ENCODE assay signal across 8 mouse cellular contexts in genomic region chr4:149049351-149050159, GRCm38 (mm10). TPM values are rescaled to one million over a fixed set of nuclear protein-coding genes. Genes with fewer than 3 reads are reported as not detected.
DNase-seq lines count a peak whose midpoint lies in the region; ATAC-seq lines count a peak whose summit lies in the region.

No protein-coding gene starts in this region.

- DNase-seq in frontal cortex, postnatal 10 days (ENCODE audit: low spot score in 2 of 2): no peak
- no peak for DNase-seq in liver, embryonic 13.5 days
- no peak for DNase-seq in layer of hippocampus, adult 8-10 months (ENCODE audit: low spot score in 2 of 2)
- no peak for DNase-seq in ovary, postnatal 36 days (ENCODE audit: low spot score)

- H3K4me1 ChIP-seq in embryonic facial prominence, embryonic 13.5 days: peaks cover 46% of the 10 kb centered on the region
- H3K4me1 ChIP-seq in hindbrain, embryonic 15.5 days (replicated peaks): peaks cover 42% of the 10 kb centered on the region
- H3K4me1 ChIP-seq in liver, embryonic 13.5 days (replicated peaks): peaks cover 38% of the 10 kb centered on the region
- peaks cover 56% of the 10 kb centered on the region for H3K4me1 ChIP-seq in neural tube, embryonic 13.5 days (replicated peaks)

- ATAC-seq in frontal cortex, adult (ENCODE audit: low TSS enrichment): peak; percentile 27; the same call in 1 of the 2 replicates
- ATAC-seq in embryonic facial prominence, embryonic 13.5 days (ENCODE audit: insufficient number of reproducible peaks, insufficient read depth, low FRiP score, low TSS enrichment, low read depth): no peak
- ATAC-seq in hindbrain, embryonic 15.5 days (ENCODE audit: low FRiP score, low read depth): 0 out of 2 replicates have a peak, but pooled peaks have one; percentile 49
- ATAC-seq in liver, embryonic 13.5 days (ENCODE audit: low read depth): no peak
- ATAC-seq in neural tube, embryonic 13.5 days (ENCODE audit: low read depth): peak; percentile 34; the same call in 1 of the 2 replicates

- peaks cover 16% of the 10 kb centered on the region for H3K27me3 ChIP-seq in embryonic facial prominence, embryonic 13.5 days
- H3K27me3 ChIP-seq in hindbrain, embryonic 15.5 days: peaks cover 4% of the 10 kb centered on the region; the same call in 1 of the 2 replicates
- H3K27me3 ChIP-seq in liver, embryonic 13.5 days: no peaks in the 10 kb centered on the region
- H3K27me3 ChIP-seq in neural tube, embryonic 13.5 days: peaks cover 13% of the 10 kb centered on the region

- H3K27ac ChIP-seq in embryonic facial prominence, embryonic 13.5 days: peak overlapping the region; percentile 63
- peak overlapping the region; percentile 37; the same call in 1 of the 2 replicates for H3K27ac ChIP-seq in hindbrain, embryonic 15.5 days (replicated peaks)
- H3K27ac ChIP-seq in liver, embryonic 13.5 days: no peak overlapping the region
- H3K27ac ChIP-seq in neural tube, embryonic 13.5 days (replicated peaks): peak overlapping the region; percentile 74

- no peaks in the 10 kb centered on the region for H3K36me3 ChIP-seq in embryonic facial prominence, embryonic 13.5 days
- H3K36me3 ChIP-seq in hindbrain, embryonic 15.5 days: no peaks in the 10 kb centered on the region
- H3K36me3 ChIP-seq in liver, embryonic 13.5 days: no peaks in the 10 kb centered on the region
- no peaks in the 10 kb centered on the region for H3K36me3 ChIP-seq in neural tube, embryonic 13.5 days

- H3K9me3 ChIP-seq in embryonic facial prominence, embryonic 13.5 days: no peaks in the 10 kb centered on the region
- no peaks in the 10 kb centered on the region for H3K9me3 ChIP-seq in hindbrain, embryonic 15.5 days
- H3K9me3 ChIP-seq in liver, embryonic 13.5 days (replicated peaks): no peaks in the 10 kb centered on the region
- no peaks in the 10 kb centered on the region for H3K9me3 ChIP-seq in neural tube, embryonic 13.5 days

- no peak overlapping the region for H3K4me3 ChIP-seq in embryonic facial prominence, embryonic 13.5 days
- H3K4me3 ChIP-seq in hindbrain, embryonic 15.5 days: no peak overlapping the region
- no peak overlapping the region for H3K4me3 ChIP-seq in liver, embryonic 13.5 days (replicated peaks)
- H3K4me3 ChIP-seq in neural tube, embryonic 13.5 days: no peak overlapping the region

- peak overlapping the region; percentile 51; the same call in 1 of the 2 replicates for H3K9ac ChIP-seq in embryonic facial prominence, embryonic 13.5 days
- H3K9ac ChIP-seq in hindbrain, embryonic 15.5 days: no peak overlapping the region
- no peak overlapping the region for H3K9ac ChIP-seq in liver, embryonic 13.5 days
- peak overlapping the region; percentile 49 for H3K9ac ChIP-seq in neural tube, embryonic 13.5 days

- H3K4me2 ChIP-seq in embryonic facial prominence, embryonic 13.5 days: peak overlapping the region; percentile 27
- peak overlapping the region; percentile 23 for H3K4me2 ChIP-seq in hindbrain, embryonic 15.5 days
- 0 out of 2 replicates have a peak overlapping the region, but pooled peaks have one; percentile 11 for H3K4me2 ChIP-seq in liver, embryonic 13.5 days
- peak overlapping the region; percentile 29 for H3K4me2 ChIP-seq in neural tube, embryonic 13.5 days

- 6% methylated on average over 16 of the region's 16 CpGs for WGBS in embryonic facial prominence, embryonic 13.5 days
- WGBS in hindbrain, embryonic 15.5 days: 9% methylated on average over 16 of the region's 16 CpGs
- WGBS in liver, embryonic 13.5 days (ENCODE audit: insufficient replicate concordance): 32% methylated on average over 16 of the region's 16 CpGs
- 2% methylated on average over 16 of the region's 16 CpGs for WGBS in neural tube, embryonic 13.5 days

RNA-seq across cellular contexts. Expression of gene Pex14, which starts 50.1 kb away (rescaled TPM):
- 50.2 and 51.2 TPM in 2 replicates for polyA plus RNA-seq in embryonic facial prominence, embryonic 13.5 days (2015; fragmentation: Nextera tagmentation; extraction: Ambion mirVana)
- polyA plus RNA-seq in hindbrain, embryonic 15.5 days (2015; fragmentation: Nextera tagmentation; extraction: Ambion mirVana): 54.4 and 61.9 TPM in 2 replicates
- polyA plus RNA-seq in liver, embryonic 13.5 days (2015; fragmentation: Nextera tagmentation; extraction: Ambion mirVana): 27.7 and 28.4 TPM in 2 replicates
- 50.5 and 52.9 TPM in 2 replicates for polyA plus RNA-seq in neural tube, embryonic 13.5 days (2015; fragmentation: Nextera tagmentation; extraction: Ambion mirVana)
- 10 to 100 TPM; 44.2 to 48.7 (median 46.2) TPM for total RNA-seq in layer of hippocampus, adult 8-10 months (2022)

RNA-seq across cellular contexts. Expression of gene Dffa, which starts 54.4 kb away (rescaled TPM):
- 30.5 and 32.5 TPM in 2 replicates for polyA plus RNA-seq in embryonic facial prominence, embryonic 13.5 days (2015; fragmentation: Nextera tagmentation; extraction: Ambion mirVana)
- 23.7 and 25.5 TPM in 2 replicates for polyA plus RNA-seq in hindbrain, embryonic 15.5 days (2015; fragmentation: Nextera tagmentation; extraction: Ambion mirVana)
- polyA plus RNA-seq in liver, embryonic 13.5 days (2015; fragmentation: Nextera tagmentation; extraction: Ambion mirVana): 20.7 and 22.7 TPM in 2 replicates
- polyA plus RNA-seq in neural tube, embryonic 13.5 days (2015; fragmentation: Nextera tagmentation; extraction: Ambion mirVana): 32.8 and 35.6 TPM in 2 replicates
- 10 to 100 TPM; 52.4 to 57.7 (median 54.2) TPM for total RNA-seq in layer of hippocampus, adult 8-10 months (2022)

Comparison
In these comparisons a context has a peak if more than half of its experiments do, and no peak if none do; other contexts are left out.
1. ATAC-seq: peak in frontal cortex, adult (single experiment), hindbrain, embryonic 15.5 days (single experiment) and neural tube, embryonic 13.5 days (single experiment); none in embryonic facial prominence, embryonic 13.5 days (single experiment) and liver, embryonic 13.5 days (single experiment).
2. H3K9ac ChIP-seq: peak in embryonic facial prominence, embryonic 13.5 days (single experiment) and neural tube, embryonic 13.5 days (single experiment); none in hindbrain, embryonic 15.5 days (single experiment) and liver, embryonic 13.5 days (single experiment).
3. Peak in every context shown above with its lines, with median percentiles within 50 percentile points of each other: H3K4me2 ChIP-seq.